Mouse (Mus musculus) stomach, postnatal 0 days (tissue): ENCODE measurements around the gene Ddx20. TPM values are rescaled to one million over a fixed set of nuclear protein-coding genes. Genes with fewer than 3 reads are reported as not detected.

ENCODE experiments used
- ATAC-seq: fragments of 200-750 bp; cut with Nextera tagmentation; 2 replicates; pipeline ENCODE4 v1.8.0; 2017; ENCODE audit not compliant: low FRiP score, low TSS enrichment
- DNase-seq: peaks from one replicate; pipeline ENCODE4 v3.0.0-alpha.2; 2016; ENCODE audit warnings: low spot score
- H3K27ac ChIP-seq: fragments of 300-500 bp; sonication (generic); replicated peaks from 2 replicates; pipeline ENCODE4 v1.5.1; 2014; ENCODE audit warnings: mild to moderate bottlenecking, control low read depth
- H3K27me3 ChIP-seq: fragments of 300-500 bp; sonication (generic); 2 replicates; pipeline ENCODE4 v1.6.1; 2014; ENCODE audit warnings: low read length; ENCODE audit not compliant: control insufficient read depth, insufficient read depth
- H3K36me3 ChIP-seq: fragments of 300-500 bp; sonication (generic); 2 replicates; pipeline ENCODE4 v1.6.1; 2014; ENCODE audit warnings: low read length, mixed read lengths; ENCODE audit not compliant: control insufficient read depth, insufficient read depth
- H3K4me1 ChIP-seq: fragments of 300-500 bp; sonication (generic); replicated peaks from 2 replicates; pipeline ENCODE4 v1.6.1; 2014; ENCODE audit warnings: antibody characterized with exemption; ENCODE audit not compliant: control insufficient read depth, insufficient read depth
- H3K4me2 ChIP-seq: fragments of 300-500 bp; sonication (generic); replicated peaks from 2 replicates; pipeline ENCODE4 v1.6.1; 2014; ENCODE audit warnings: low read depth, mild to moderate bottlenecking, control low read depth, moderate library complexity
- H3K4me3 ChIP-seq: fragments of 300-500 bp; sonication (generic); 2 replicates; pipeline ENCODE4 v1.5.1; 2014; ENCODE audit warnings: low read depth, low read length, control low read depth
- H3K9ac ChIP-seq: fragments of 300-500 bp; sonication (generic); 2 replicates; pipeline ENCODE4 v1.6.1; 2014; ENCODE audit warnings: mild to moderate bottlenecking, low read length, control low read depth, mixed read lengths
- H3K9me3 ChIP-seq: fragments of 300-500 bp; sonication (generic); 2 replicates; pipeline ENCODE4 v1.6.1; 2016; ENCODE audit warnings: low read length; ENCODE audit not compliant: control insufficient read depth
- CTCF ChIP-seq: IDR thresholded peaks from 2 replicates; pipeline ENCODE4 v1.5.1; 2016; ENCODE audit warnings: antibody characterized with exemption, low read depth, mild to moderate bottlenecking, moderate library complexity
- EP300 ChIP-seq: optimal IDR thresholded peaks from 2 replicates; pipeline ENCODE3; 2016; ENCODE audit warnings: antibody characterized with exemption
- WGBS: fragments of 180-500 bp; shearing (Covaris S2); extraction: QIAGEN DNeasy Blood & Tissue Kit; methylation state at CpG from one replicate; pipeline ENCODE4 v1.1.7; 2014; 5-methylcytosine and 5-hydroxymethylcytosine counted together
- polyA plus RNA-seq: library from polyadenylated mRNA; unstranded; fragments of >200 nt; fragmentation: Nextera tagmentation; extraction: Ambion mirVana; gene quantifications from 2 replicates; pipeline ENCODE4 v1.2.1, GENCODE M21; 2015

The Ddx20 gene
- polyA plus RNA-seq, 1 experiment from 2014 or later, result 14.7 TPM

- Histone ChIP-seq H3K9me3 (no peaks in the 10 kb centered on the region), H3K27ac (no peak overlapping the region), H3K4me3 (no peak overlapping the region), H3K4me2 (no peak overlapping the region), H3K4me1 (no peaks in the 10 kb centered on the region), H3K9ac (no peak overlapping the region), H3K27me3 (no peaks in the 10 kb centered on the region), H3K36me3 (no peaks in the 10 kb centered on the region)
- 56% methylated on average over 2 of the region's 2 CpGs for WGBS
- DNase-seq (no peak), ATAC-seq (no peak)
- TF ChIP-seq EP300, result no peak
- TF ChIP-seq CTCF, result no peak
Observed at GRCm38 (mm10) chr3:105632296-105632695, 55.1 kb downstream of the Ddx20 start.

Other genes starting within 250 kb of the Ddx20 start
- 2.4 and 2.7 TPM in 2 replicates for gene Kcnd3, start 235.2 kb downstream of the Ddx20 start, polyA plus RNA-seq
- gene Inka2, start 17.0 kb upstream of the Ddx20 start, polyA plus RNA-seq, result 2.8 and 2.9 TPM in 2 replicates
- gene Rap1a, start 113.8 kb upstream of the Ddx20 start, polyA plus RNA-seq, result 119 and 120 TPM in 2 replicates
- gene Adora3, start 183.3 kb upstream of the Ddx20 start, polyA plus RNA-seq, result 0.34 and 0.47 TPM in 2 replicates
- 0.17 and 0.36 TPM in 2 replicates for gene Tmigd3, start 183.3 kb upstream of the Ddx20 start, polyA plus RNA-seq
- 0.63 and 1.2 TPM in 2 replicates for gene I830077J02Rik, start 245.1 kb upstream of the Ddx20 start, polyA plus RNA-seq